Mouse (Mus musculus) liver, embryonic 13.5 days (tissue): ENCODE data around the gene Gm3453. TPM values are rescaled to one million over a fixed set of nuclear protein-coding genes. Genes with fewer than 3 reads are reported as not detected.
"Not testable (repeated sequence)": the region's sequence is repeated elsewhere in the genome, so short reads cannot be mapped to it uniquely, and the experiment has no call there.

Experiments
- ATAC-seq: fragments of 200-750 bp; cut with Nextera tagmentation; 2 replicates; pipeline ENCODE4 v1.8.0; 2017; ENCODE audit warnings: low read depth, mild to moderate bottlenecking, moderate number of reproducible peaks, moderate library complexity
- DNase-seq: peaks from one replicate; pipeline ENCODE4 v3.0.0; 2022
- H3K27ac ChIP-seq: fragments of 300-500 bp; sonication (generic); 2 replicates; pipeline ENCODE4 v1.5.1; 2015; ENCODE audit warnings: moderate library complexity, mild to moderate bottlenecking, inconsistent platforms
- H3K27me3 ChIP-seq: fragments of 300-500 bp; sonication (generic); 2 replicates; pipeline ENCODE4 v1.6.1; 2015; ENCODE audit warnings: mild to moderate bottlenecking, inconsistent platforms
- H3K36me3 ChIP-seq: fragments of 300-500 bp; sonication (generic); 2 replicates; pipeline ENCODE4 v1.6.1; 2015; ENCODE audit warnings: mild to moderate bottlenecking, inconsistent platforms
- H3K4me1 ChIP-seq: fragments of 300-500 bp; sonication (generic); replicated peaks from 2 replicates; pipeline ENCODE4 v1.6.1; 2015; ENCODE audit warnings: inconsistent platforms
- H3K4me2 ChIP-seq: fragments of 300-500 bp; sonication (generic); 2 replicates; pipeline ENCODE4 v1.6.1; 2015; ENCODE audit warnings: inconsistent platforms, mild to moderate bottlenecking, moderate library complexity
- H3K4me3 ChIP-seq: fragments of 300-500 bp; sonication (generic); replicated peaks from 2 replicates; pipeline ENCODE4 v1.5.1; 2015; ENCODE audit warnings: mild to moderate bottlenecking, inconsistent platforms
- H3K9ac ChIP-seq: fragments of 300-500 bp; sonication (generic); 2 replicates; pipeline ENCODE4 v1.6.1; 2015; ENCODE audit warnings: mild to moderate bottlenecking, inconsistent platforms
- H3K9me3 ChIP-seq: fragments of 300-500 bp; sonication (generic); replicated peaks from 2 replicates; pipeline ENCODE4 v1.6.1; 2016; ENCODE audit warnings: inconsistent platforms
- WGBS: fragments of 180-500 bp; shearing (Covaris S2); methylation state at CpG from one replicate; pipeline ENCODE4 v1.1.7; 2015; ENCODE audit not compliant: insufficient replicate concordance; 5-methylcytosine and 5-hydroxymethylcytosine counted together
- polyA plus RNA-seq: library from polyadenylated mRNA; unstranded; fragments of >200 nt; fragmentation: Nextera tagmentation; extraction: Ambion mirVana; gene quantifications from 2 replicates; pipeline ENCODE4 v1.2.1, GENCODE M21; 2015

The Gm3453 gene
- not detected in 2 replicates for polyA plus RNA-seq

GRCm38 (mm10) chr14:5979037-5979436, at the start of gene Gm3453:
Gm3453 (minus strand) TSS chr14:5979137.
- not testable (repeated sequence) for ATAC-seq, H3K4me3 ChIP-seq, H3K4me1 ChIP-seq, H3K4me2 ChIP-seq, H3K27me3 ChIP-seq, H3K27ac ChIP-seq, H3K9me3 ChIP-seq, DNase-seq, H3K36me3 ChIP-seq, H3K9ac ChIP-seq
- whole genome bisulfite sequencing = 45% methylated on average over 2 of the region's 2 CpGs

GRCm38 (mm10) chr14:5987136-5987535, 8.2 kb upstream of the Gm3453 start:
- H3K4me2 ChIP-seq, ATAC-seq, H3K4me3 ChIP-seq, H3K4me1 ChIP-seq, H3K9ac ChIP-seq, DNase-seq, H3K36me3 ChIP-seq, H3K27ac ChIP-seq, H3K9me3 ChIP-seq, H3K27me3 ChIP-seq: not testable (repeated sequence)
- WGBS = 54% methylated on average over 6 of the region's 7 CpGs

- not testable (repeated sequence) for H3K4me3 ChIP-seq, ATAC-seq, DNase-seq, H3K27me3 ChIP-seq, H3K27ac ChIP-seq, H3K9me3 ChIP-seq, H3K4me2 ChIP-seq, H3K9ac ChIP-seq, H3K36me3 ChIP-seq, H3K4me1 ChIP-seq
- 34% methylated on average over 4 of the region's 4 CpGs for WGBS
Observed at GRCm38 (mm10) chr14:5962441-5962840, 16.5 kb downstream of the Gm3453 start.

- Histone ChIP-seq H3K4me2 (peak within 1 kb of the TSS; percentile 51), H3K4me3 (peak within 1 kb of the TSS; percentile 28)
- WGBS = 4% methylated on average over 13 of the region's 23 CpGs
- ATAC-seq, H3K9me3 ChIP-seq, H3K27ac ChIP-seq, DNase-seq, H3K27me3 ChIP-seq, H3K36me3 ChIP-seq, H3K4me1 ChIP-seq, H3K9ac ChIP-seq: not testable (repeated sequence)
Observed at GRCm38 (mm10) chr14:5961635-5962034, 17.3 kb downstream of the Gm3453 start, which contains the start of gene Gm3248. Gm3248 (minus strand) TSS chr14:5961745.

GRCm38 (mm10) chr14:5961102-5961501, 17.8 kb downstream of the Gm3453 start:
- not testable (repeated sequence) for DNase-seq, H3K27me3 ChIP-seq, H3K4me1 ChIP-seq, H3K9me3 ChIP-seq, H3K9ac ChIP-seq, H3K36me3 ChIP-seq, H3K27ac ChIP-seq, ATAC-seq
- Histone ChIP-seq H3K4me3 (peak overlapping the region; percentile 28), H3K4me2 (peak overlapping the region; percentile 51)
- WGBS = 2% methylated on average over 23 of the region's 24 CpGs

GRCm38 (mm10) chr14:5960479-5960878, 18.5 kb downstream of the Gm3453 start:
- 0% methylated on average over 4 of the region's 10 CpGs for WGBS
- not testable (repeated sequence) for H3K4me2 ChIP-seq, H3K27me3 ChIP-seq, H3K4me3 ChIP-seq, H3K9ac ChIP-seq, H3K9me3 ChIP-seq, DNase-seq, H3K27ac ChIP-seq, H3K4me1 ChIP-seq, H3K36me3 ChIP-seq, ATAC-seq

- H3K4me2 ChIP-seq, H3K27ac ChIP-seq, H3K9ac ChIP-seq, H3K9me3 ChIP-seq, H3K4me1 ChIP-seq, H3K27me3 ChIP-seq, H3K4me3 ChIP-seq, DNase-seq, H3K36me3 ChIP-seq, ATAC-seq: not testable (repeated sequence)
- WGBS = 57% methylated on average over 7 of the region's 7 CpGs
Observed at GRCm38 (mm10) chr14:5923276-5923675, 55.7 kb downstream of the Gm3453 start.

Other genes starting within 250 kb of the Gm3453 start
- gene Gm3373, start 237.6 kb downstream of the Gm3453 start, polyA plus RNA-seq = not detected in 2 replicates
- gene Gm3383, start 171.2 kb downstream of the Gm3453 start, polyA plus RNA-seq = not detected in 2 replicates
- not detected in 2 replicates for gene Gm3424, start 148.8 kb downstream of the Gm3453 start, polyA plus RNA-seq
- gene Gm8237, start 98.8 kb downstream of the Gm3453 start, polyA plus RNA-seq = not detected in 2 replicates
- not detected in 2 replicates for gene Gm3248, start 17.4 kb downstream of the Gm3453 start, polyA plus RNA-seq
- not detected in 2 replicates for gene Gm6337, start 79.1 kb upstream of the Gm3453 start, polyA plus RNA-seq
- gene Gm8206, start 114.8 kb upstream of the Gm3453 start, polyA plus RNA-seq = not detected in 2 replicates
- 0.08 and 0.09 TPM in 2 replicates for gene Gm3468, start 129.5 kb upstream of the Gm3453 start, polyA plus RNA-seq
- not detected in 2 replicates for gene Gm3476, start 146.7 kb upstream of the Gm3453 start, polyA plus RNA-seq
- not detected in 2 replicates for gene Gm21560, start 240.2 kb upstream of the Gm3453 start, polyA plus RNA-seq